Mouse (Mus musculus): ENCODE measurements around the gene Zc3h4.
A peak's percentile ranks its signal among the peaks of the same experiment; 100 is the strongest.

Gene Zc3h4

DNA sequence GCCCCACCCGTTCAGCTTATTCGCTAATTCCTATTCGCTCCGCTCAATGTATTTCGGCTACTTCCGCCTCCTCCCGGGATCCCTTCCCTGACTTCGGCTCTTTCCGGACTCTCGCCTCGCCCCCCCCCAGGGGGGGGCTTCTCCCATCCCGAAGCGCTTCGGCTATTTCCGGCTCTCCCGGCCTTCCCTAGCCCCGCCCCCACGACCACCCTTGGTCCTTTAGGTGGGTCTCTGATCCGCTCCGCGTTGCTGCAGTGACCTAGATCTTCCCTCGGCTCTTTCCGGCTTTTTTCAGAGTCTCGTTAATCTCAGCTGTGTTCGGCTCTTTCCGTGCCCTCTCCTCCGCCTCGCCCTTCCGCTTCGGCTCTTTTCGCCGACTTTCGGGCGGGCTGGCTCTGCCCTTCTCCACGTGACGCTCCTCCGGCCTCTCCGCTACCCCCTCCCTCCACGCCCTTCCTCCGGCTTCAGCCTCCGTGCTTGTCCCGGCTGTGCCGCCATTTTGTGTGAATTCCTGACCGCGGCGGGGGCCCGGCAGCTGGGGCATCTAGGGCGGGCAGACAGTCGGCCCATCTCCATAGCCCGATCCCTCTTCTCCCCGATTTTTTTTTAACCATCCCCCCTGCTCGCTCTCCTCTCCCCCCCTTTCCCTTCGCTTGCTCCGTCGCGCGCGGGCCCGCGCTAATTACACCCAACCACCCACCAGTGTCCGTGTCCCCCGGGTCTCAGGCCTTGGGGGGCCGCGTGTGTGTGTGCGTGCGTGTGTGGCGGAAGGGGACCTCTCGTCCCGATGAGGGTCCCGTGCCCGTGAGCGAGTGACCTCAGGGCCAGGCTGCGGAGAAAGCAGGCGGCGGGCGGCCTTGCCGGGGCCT, 656 bp upstream of the Zc3h4 start:
- DNase-seq (ENCODE audit: low spot score in 2 of 2), result peak; percentile 98

DNA sequence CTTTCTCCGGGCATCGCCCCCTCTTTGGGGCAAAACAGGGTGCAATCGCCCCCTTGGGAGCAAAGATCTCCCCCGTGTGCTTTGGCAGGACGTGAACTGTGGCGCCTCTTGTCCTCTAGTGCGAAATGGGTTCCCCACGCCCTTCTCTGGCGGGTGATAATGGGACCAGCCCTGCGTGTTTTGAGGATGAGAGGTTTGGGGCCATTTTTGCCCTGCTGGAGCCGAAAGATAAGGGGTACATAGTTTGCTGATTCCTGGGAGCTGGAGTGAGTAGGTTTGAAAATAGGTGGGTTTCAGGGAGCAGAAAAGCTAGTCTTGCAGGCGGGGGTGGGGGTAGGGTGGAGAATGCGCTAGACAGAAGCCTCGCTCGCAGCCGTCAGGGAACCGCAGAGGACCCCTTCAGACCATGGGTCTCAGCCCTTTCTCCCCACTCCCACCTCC, 1.3 kb downstream of the Zc3h4 start:
- DNase-seq (ENCODE audit: low spot score in 2 of 2), result peak; percentile 60 to 68

DNA sequence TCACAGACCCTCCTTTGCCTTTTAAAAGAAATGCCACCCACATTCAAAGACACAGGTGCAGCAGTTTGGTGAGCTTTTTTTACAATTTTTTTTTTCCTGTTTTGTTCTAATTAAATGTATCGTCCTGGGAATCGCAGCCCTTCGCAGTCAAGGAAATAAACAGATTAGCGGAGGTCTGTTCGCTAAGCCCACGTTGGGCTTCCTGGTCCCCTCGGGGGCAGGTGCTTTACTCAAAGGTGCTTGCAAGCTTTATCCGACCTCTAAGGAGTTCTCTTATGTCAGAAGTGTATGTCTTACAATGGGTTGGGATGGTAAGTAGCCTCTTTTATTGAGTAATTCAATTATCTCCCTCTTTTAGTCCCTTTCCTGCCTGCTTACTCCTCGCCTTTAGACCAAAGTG, 1.7 kb downstream of the Zc3h4 start:
- DNase-seq (ENCODE audit: low spot score in 2 of 2), result no peak

DNA sequence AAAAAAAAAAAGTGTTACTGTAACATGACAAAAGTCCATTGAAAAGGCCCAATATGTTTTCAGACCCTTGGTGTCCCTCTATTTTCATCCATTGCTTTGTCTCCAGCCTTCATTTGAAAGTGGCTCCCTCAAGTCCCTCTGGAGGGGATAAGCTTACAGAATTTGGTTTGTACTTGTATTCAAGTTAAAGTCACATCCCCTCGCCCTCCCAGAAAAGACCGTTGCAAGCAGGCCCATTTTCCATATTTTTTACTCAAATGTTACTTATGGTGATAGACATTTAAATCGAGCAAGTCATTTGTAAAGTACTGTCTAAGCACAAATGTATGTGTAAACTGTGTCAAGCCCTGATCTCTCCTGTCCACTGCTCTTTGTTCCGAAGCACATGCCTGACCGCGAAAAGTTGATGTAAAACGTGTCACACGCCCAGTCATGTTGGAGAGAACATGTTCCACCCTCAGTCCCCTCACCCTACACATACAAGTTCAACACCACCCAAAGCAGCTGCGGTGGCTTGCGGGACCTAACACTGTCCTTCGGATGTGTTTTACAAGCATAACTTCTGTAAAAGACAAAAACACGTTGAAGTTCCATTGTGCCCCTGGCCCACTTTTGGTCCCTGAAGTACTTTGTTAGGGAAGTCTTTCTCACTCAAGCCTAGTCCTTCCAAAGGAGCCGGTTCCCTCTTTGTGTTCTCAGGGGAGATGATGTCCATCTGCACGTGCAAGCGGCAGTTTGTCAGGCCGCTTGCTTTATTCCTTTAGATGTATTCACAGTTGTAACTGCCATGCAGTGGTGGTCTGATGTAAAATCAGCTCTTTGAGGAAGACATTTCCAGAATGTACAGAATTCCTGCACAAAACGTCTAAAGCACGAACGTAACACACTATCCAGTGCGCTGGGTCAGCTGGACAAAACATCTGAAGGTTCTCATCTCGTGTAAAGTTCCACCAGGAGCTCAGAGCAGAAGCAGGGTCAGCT, 2.5 kb downstream of the Zc3h4 start:
- DNase-seq (ENCODE audit: low spot score in 2 of 2), result no peak

DNA sequence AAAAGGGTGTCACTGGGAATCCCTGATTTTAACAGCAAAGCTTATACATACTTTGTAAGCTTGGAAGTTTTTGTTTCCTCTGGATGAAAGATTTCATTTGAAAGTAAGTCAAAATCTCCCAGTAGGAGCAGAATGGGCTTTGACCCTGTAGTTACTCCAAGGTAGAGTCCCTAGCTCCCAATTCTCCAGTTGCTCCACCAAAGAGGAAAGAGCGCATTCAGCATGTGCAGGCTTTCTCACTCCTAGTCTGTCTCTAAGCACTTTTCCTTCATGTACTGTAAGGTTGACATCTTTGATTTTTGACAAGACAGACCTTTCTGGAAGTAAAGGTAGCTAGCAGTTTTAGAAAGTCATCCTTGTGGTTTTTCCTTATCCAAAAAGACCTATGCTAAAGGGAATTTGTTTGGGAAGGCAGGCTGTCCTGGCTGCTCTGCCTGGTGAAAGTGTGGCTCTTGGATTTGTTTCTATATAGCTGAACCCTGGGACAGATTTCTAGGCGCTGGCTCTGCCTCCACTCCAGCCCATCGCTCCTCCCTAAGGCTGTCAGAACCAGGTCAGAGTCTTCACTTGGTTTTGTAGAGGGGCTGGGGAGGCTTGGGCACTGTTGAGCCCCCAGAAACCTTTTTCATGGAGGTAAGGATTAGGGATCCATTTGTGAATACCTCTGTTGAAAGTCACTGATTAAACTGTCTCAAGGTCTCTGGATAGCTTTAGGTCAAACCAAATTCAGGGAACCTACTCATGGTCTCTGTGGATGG, 3.8 kb downstream of the Zc3h4 start:
- no peak for DNase-seq (ENCODE audit: low spot score in 2 of 2)

DNA sequence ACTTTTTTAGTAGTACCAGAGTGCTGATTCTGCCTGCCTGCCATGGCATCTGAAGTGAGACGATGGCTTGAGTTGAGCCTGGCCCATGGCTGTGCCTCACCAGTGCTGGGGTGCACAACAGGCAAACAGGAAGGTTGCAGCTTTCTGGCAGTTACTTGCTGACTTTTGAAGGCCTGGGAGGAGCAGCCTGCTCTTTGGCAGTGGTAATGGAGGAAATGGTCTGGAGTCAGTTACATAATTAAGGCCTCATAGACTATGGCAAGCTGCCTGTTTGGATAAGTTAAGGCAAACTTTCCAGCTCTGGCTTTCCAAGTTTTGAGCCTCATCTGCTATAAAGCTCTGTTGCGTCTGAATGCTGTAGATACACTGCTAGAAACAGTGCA, 4.4 kb downstream of the Zc3h4 start:
- peak; percentile 88 to 89 for DNase-seq (ENCODE audit: low spot score in 2 of 2)

DNA sequence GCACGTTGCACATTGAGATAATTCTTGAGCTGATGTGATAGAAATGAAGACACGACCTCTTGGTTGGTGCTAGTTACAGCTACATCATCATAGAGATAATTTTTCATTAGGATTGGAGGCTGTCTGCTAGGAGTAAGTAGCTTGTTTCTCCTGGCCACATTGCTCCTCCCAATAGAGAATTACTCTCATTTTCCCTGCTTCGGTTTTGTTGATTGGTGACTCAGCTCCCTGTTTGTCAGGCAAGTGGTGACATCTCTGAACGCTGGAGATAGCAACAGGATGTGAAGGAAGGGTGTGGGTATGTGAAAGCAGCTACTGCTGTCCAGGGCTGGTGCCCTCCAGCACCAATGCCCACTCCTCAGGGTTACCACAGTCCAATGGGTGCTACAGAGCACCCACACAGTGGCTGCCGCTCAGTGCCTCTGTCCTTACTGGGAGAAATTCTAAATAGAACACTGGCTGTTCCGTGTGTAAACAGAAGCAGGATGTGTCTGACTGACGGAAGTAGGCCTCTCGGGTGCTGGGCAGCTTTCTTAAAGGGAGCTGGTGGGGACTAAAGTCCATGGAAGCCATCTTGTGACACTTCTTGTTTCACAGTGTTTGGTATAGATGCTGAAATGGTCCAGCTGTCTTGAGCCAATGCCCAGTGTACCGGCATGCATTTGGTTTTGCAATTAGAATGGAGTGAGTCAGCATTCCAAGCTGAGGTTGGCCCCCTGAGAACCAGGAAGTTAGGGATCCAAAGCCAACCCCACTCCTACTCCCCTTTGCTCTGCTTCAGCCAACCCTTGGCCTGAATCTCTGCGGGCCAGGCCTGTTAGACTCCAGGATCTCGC, 5.0 kb downstream of the Zc3h4 start:
- DNase-seq (ENCODE audit: low spot score in 2 of 2), result peak; percentile 89

DNA sequence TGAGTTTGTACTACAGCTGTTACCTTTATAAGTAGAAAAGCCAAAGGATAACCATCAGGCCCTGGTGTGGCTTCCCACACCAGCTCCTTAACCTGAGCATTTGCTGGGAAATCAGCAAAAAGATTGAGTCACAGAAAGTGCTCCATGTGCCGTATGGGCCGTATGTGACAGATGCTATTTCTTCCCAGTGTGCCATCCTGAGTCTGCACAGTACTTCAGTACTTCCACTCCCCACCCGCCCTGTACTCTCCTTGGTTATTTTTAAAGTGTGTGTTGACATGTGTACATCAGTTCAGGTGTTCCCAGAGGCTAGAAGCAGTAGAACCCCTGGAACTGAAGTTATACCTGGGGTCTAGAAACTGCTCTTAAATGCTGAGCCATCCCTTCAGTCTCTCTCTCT, 6.3 kb downstream of the Zc3h4 start:
- no peak for DNase-seq (ENCODE audit: low spot score in 2 of 2)

DNA sequence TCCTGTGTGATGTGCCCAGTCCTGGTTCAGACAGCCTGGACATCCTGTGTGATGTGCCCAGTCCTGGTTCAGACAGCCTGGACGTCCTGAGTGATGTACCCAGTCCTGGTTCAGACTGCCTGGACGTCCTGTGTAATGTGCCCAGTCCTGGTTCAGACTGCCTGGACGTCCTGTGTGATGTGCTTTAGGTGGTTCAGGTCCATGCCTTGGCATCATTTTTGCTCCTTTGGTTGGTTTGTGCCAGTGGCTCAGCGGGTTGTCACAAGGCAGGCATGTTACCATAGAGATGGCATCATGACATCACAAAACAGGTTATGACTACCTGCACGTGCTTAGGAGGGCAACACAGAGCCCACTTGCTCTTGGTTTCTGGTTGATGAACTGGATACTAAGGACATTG, 10.4 kb downstream of the Zc3h4 start:
- DNase-seq (ENCODE audit: low spot score in 2 of 2), result no peak

DNA sequence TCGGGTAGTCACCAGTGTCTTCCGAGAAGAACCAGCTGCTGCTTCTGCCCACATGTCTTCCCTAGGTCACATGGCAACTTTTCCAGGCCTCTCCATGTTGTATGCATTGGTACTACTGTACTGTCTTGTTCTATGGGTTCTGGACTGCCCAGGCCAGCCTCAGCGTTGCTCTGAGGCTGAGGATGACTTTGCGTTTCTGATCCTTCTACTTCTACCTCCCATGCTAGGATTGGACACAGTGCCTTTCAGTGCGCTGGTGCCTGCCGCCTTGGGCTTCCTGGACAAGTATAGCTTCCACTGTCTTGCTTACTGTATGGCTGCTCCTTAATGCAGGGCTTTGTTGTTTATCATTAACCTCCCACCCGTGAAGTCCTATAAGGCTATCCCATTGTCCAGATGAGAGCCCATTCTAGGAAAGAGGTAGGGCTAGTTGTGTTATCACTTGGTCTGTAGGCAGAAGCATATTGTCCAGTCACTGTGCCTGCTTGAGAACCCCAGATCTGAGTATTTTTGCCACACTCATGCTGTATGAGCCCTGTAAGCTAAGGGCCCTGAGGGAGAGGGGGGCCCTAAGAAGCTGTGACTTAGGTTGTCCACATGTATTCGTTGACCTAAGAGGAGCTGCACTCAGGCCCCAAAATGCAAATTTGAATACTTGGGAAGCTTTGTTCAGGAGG, 11.6 kb downstream of the Zc3h4 start:
- DNase-seq (ENCODE audit: low spot score in 2 of 2), result no peak

DNA sequence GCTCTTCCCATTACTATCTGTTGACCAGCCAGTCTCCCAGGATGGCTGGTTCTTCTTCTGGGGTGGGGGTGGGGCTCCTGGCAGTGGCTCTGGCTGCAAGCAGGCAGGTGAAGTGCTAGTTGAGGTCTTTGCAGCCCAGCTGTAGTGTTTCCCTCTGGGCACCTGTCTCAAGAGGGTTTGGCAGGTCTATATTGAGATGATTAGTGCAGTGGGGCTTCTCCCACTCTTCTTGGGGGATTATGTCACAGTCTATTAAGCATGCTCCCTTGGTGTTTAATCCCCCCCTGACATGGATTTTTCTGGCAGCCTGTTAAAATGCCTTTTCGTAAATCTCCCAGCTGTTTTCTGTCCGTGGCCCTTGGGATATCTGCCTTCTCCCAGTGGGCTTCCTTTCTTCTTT, 12.2 kb downstream of the Zc3h4 start:
- DNase-seq (ENCODE audit: low spot score in 2 of 2), result no peak

DNA sequence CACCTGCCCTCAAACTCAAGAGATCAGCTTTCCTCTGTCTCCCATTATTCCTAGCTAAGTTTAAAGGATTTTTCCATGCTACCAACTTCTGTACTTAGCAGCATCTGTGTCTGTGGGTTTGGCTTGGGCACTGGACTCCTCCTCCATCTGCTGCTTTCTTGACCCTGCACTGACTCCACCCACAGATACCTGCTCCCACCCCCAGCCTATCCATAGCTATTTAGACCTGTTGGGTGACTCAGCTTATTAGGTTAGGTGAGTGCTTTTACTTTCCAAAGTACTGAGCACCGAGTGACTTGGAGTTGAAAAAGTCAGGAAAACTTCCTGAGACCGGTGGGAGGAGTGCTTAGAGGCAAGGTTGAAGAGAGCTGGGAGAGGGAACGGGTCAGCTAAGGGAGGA, 14.7 kb downstream of the Zc3h4 start:
- no peak for DNase-seq (ENCODE audit: low spot score in 2 of 2)

DNA sequence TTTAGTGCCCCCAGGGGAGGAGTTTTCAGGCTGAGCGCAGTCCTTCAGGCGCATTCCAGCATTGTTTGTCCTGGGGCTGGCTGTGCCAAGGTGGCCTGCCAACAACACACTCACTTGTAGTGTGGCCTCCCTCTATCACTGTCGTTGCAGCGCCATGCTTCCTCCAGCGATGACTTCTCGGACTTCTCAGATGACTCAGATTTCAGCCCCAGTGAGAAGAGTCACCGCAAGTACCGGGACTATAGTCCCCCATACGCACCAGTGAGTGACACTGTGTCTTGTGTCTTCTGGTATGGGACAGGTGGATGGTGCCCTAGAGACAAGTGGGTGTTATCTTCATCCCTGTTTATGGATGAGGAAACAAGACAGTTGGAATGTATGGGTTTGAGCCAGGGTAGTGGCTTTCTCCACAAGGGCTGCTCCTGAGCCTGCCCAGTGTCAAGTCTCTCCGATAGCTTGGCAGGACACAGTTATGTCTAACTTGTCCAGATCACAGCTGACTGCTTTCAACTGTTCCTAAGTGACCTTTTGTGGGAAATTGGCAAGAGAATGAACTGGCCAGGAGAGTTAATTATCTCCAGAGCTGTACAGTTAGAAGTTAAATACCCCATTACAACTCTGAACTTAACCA, 16.5 kb downstream of the Zc3h4 start:
- DNase-seq (ENCODE audit: low spot score in 2 of 2), result peak; percentile 80 to 81

DNA sequence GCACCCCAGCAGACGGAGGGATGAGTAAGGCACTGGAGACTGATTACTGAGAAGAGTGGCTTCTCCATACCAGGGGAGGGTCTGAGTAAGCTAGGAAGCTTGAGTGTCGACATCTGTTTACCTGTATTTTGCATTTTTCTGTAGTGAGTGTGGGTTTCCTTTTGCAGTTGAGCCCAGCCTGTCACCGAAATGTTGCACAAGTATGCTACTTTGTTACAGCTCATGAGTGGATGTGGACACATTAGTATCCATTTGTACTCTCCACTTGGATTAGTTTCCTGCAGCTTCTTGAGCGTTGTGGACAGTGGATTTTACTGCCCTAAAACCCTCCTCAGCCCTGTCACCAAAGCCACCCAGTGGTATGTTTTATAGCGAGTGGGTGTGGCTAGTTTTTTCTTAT, 18.0 kb downstream of the Zc3h4 start:
- no peak for DNase-seq (ENCODE audit: low spot score in 2 of 2)

DNA sequence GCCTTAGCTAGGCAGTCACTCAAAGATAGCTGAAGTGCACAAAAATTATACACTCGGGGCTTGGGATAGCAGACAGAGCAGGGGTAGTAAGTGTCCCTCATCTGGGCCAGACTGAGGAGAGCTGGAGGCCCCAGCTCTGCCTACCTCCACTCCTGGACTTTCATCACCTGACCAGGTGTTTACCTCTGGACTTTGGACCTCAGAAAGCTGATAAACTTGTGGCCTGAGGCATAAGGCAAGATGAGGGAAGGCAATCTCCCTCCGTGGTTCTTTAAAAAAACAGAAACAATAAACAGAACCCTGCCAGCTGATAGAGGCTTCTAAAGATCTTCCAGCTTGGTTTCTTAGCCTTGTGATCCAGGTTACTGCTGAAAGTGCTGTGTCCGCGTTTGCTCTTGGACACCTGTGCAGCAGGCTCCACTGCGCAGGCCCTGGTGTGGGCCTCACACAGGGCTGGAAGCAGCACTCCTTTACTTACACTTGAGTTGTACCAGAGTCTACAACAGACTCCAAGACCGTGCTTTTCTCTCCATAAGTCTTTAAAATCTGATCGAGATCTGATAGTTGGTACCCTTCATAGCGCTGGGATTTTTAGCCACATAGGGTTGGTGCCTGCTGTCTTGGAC, 19.9 kb downstream of the Zc3h4 start:
- no peak for DNase-seq (ENCODE audit: low spot score in 2 of 2)

DNA sequence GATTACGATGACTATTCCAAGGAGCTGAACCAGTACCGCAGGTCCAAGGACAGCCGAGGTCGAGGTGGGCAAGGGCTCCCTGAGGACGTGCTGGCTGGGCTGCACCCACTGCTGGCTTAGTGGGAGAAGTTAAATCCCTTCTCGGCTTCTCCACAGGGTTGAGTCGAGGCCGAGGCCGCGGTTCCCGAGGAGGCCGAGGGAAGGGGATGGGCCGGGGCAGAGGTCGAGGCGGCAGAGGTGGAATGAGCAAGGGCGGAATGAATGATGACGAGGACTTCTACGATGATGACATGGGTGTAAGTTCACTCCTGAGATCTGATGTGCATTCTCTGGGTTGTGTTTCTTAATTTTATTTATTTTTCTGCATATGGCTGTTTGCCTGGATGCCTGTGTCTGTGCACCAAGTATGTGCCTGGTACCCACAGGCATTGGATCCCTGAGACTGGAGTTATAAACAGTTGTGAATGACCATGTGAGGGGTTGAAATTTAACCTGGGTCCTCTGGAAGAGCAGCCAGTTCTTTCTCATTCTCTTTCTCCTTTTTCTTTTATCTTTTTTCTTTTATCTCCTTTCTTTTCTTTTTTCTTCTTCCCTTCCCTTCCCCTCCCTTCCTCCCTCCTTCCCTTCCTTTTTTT, 21.6 kb downstream of the Zc3h4 start:
- DNase-seq (ENCODE audit: low spot score in 2 of 2), result no peak

DNA sequence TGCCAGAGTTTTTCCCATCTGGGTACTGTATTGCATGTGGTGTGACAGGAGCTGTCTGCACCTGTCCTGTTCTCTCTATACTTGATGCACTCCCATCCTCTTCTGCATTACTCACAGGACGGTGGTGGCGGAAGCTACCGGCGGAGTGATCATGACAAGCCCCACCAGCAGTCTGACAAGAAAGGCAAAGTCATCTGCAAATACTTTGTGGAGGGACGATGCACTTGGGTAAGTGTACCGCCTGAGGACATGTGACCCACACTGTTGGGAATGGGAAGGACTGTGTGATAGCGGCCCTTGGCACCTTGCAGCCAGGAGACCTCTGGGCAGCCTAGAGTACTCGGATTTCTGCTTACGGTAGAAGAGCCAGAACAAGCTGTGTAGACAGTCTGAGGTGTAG, 23.0 kb downstream of the Zc3h4 start:
- no peak for DNase-seq (ENCODE audit: low spot score in 2 of 2)

DNA sequence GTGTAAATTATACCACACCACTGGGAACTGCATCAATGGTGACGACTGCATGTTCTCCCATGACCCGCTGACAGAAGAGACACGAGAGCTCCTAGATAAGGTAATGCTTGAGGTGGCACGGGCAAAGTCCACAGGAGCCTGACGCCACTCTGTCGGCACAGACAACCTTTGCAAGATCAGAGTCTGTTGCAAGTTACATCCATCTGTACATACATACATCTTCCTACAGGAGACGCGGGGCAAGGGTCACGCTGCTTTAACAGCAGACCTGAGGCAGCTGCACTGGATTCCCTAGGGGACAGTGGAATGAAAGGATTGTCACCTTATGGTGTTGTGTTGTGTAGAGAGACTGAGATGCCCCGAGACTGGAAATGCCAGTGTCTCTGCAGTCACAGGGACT, 25.0 kb downstream of the Zc3h4 start:
- DNase-seq (ENCODE audit: low spot score in 2 of 2), result no peak

DNA sequence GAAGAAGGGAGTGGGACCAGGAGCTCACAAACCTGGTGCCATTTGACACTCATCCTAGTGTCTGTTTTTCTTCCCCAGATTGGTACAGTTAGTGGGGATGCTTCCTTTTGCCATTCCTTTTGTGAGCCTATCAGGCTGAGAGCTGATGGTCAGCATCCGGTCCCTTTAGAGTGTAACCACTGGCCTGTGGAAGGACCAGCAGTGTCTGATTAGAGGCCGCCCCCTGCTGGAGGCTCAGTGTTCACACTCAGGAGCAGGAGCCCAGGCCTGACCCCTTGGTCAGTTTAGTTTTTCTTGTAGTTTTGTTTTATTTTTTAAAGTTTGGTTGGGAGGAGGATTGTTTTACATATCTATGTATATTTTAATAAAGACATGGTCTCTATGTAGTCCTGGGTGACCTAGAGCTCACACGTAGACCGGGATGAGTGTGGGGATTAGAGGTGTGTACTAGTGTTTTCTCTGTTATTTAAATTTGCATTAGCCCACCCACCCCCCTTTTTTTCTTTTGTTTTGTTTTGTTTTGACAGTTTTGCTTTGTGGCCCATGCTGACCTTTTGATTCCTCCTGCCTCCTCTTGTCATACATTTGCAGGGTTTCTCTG, 25.5 kb downstream of the Zc3h4 start:
- DNase-seq (ENCODE audit: low spot score in 2 of 2), result peak; percentile 81 to 82
